Mouse (Mus musculus) forebrain, embryonic 12.5 days (tissue): ENCODE measurements around the gene Pbx4. TPM values are rescaled to one million over a fixed set of nuclear protein-coding genes. Genes with fewer than 3 reads are reported as not detected.

Experiments used
- ATAC-seq: fragments of 200-750 bp; cut with Nextera tagmentation; 2 replicates; pipeline ENCODE4 v1.8.0; 2017; ENCODE audit warnings: moderate TSS enrichment; ENCODE audit not compliant: low FRiP score
- H3K27ac ChIP-seq: fragments of 300-500 bp; sonication (generic); 2 replicates; pipeline ENCODE4 v1.5.1; 2016; ENCODE audit warnings: mild to moderate bottlenecking
- H3K27me3 ChIP-seq: fragments of 300-500 bp; sonication (generic); 2 replicates; pipeline ENCODE4 v1.6.1; 2016; ENCODE audit warnings: mild to moderate bottlenecking
- H3K36me3 ChIP-seq: fragments of 300-500 bp; sonication (generic); replicated peaks from 2 replicates; pipeline ENCODE4 v1.6.1; 2016; ENCODE audit warnings: mild to moderate bottlenecking
- H3K4me1 ChIP-seq: fragments of 300-500 bp; sonication (generic); 2 replicates; pipeline ENCODE4 v1.6.1; 2016
- H3K4me2 ChIP-seq: fragments of 300-500 bp; sonication (generic); 2 replicates; pipeline ENCODE4 v1.6.1; 2016; ENCODE audit warnings: mild to moderate bottlenecking, moderate library complexity
- H3K4me3 ChIP-seq: fragments of 300-500 bp; sonication (generic); replicated peaks from 2 replicates; pipeline ENCODE4 v1.5.1; 2016; ENCODE audit warnings: mild to moderate bottlenecking
- H3K9ac ChIP-seq: fragments of 300-500 bp; sonication (generic); 2 replicates; pipeline ENCODE4 v1.6.1; 2016; ENCODE audit warnings: mild to moderate bottlenecking
- H3K9me3 ChIP-seq: fragments of 300-500 bp; sonication (generic); 2 replicates; pipeline ENCODE4 v1.6.1; 2016
- WGBS: fragments of 180-500 bp; shearing (Covaris S2); methylation state at CpG from one replicate; pipeline ENCODE4 v1.1.7; 2016; 5-methylcytosine and 5-hydroxymethylcytosine counted together
- polyA plus RNA-seq: library from polyadenylated mRNA; unstranded; fragments of >200 nt; fragmentation: Nextera tagmentation; extraction: Ambion mirVana; gene quantifications from 2 replicates; pipeline ENCODE4 v1.2.1, GENCODE M21; 2016

The Pbx4 gene
- polyA plus RNA-seq, 1 experiment from 2014 or later: 54.0 TPM

DNA sequence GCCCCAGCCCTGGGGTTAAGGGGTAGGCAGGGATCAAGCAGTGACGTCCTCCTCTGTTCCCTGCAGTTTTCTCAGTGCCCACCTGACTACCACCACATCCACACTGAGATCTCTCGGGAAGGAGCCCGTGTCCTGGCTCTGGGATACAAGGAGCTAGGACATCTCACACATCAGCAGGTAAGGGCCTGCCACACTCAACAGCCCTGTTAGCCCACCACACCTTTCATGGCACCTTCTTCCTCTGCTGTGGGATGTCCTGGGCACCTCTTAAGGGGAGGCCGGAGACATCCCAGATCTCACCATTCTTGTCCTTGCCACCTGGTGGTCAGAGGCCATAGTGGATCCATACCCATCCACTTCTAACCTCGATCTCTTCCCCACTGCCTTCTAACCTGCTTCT is 32.3 kb upstream of the Pbx4 start:
- H3K27me3 ChIP-seq: no peaks in the 10 kb centered on the region
- H3K4me1 ChIP-seq: no peaks in the 10 kb centered on the region
- H3K36me3 ChIP-seq: peaks cover 96% of the 10 kb centered on the region
- no peaks in the 10 kb centered on the region for H3K9me3 ChIP-seq
- 86% methylated on average over 5 of the region's 5 CpGs for WGBS
- no peak overlapping the region for H3K4me2 ChIP-seq
- H3K27ac ChIP-seq: no peak overlapping the region
- H3K4me3 ChIP-seq: no peak overlapping the region
- no peak for ATAC-seq
- H3K9ac ChIP-seq: no peak overlapping the region

DNA sequence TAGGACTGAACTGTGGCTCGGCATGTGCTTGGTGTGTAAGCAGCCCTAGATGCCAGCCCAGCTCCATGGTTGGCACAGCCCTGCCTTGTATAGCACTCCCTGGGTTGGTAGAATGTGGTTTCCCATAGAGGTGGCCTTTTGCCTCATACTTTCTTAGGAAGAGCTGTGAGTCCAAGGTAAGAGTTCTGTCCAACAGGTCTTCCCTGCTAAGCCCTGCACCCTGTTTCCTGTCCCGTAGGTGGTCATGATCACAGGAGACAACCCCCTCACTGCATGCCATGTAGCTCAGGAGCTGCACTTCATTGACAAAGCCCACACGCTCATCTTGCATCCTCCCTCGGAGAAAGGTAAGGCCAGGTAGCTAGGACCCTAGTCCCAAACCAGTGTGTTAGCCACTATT is 30.5 kb upstream of the Pbx4 start:
- H3K4me2 ChIP-seq: no peak overlapping the region
- no peak overlapping the region for H3K4me3 ChIP-seq
- H3K27me3 ChIP-seq: no peaks in the 10 kb centered on the region
- ATAC-seq: no peak
- H3K27ac ChIP-seq: no peak overlapping the region
- no peaks in the 10 kb centered on the region for H3K4me1 ChIP-seq
- H3K9ac ChIP-seq: no peak overlapping the region
- H3K9me3 ChIP-seq: no peaks in the 10 kb centered on the region
- WGBS: 97% methylated on average over 4 of the region's 4 CpGs
- H3K36me3 ChIP-seq: peaks cover 96% of the 10 kb centered on the region

DNA sequence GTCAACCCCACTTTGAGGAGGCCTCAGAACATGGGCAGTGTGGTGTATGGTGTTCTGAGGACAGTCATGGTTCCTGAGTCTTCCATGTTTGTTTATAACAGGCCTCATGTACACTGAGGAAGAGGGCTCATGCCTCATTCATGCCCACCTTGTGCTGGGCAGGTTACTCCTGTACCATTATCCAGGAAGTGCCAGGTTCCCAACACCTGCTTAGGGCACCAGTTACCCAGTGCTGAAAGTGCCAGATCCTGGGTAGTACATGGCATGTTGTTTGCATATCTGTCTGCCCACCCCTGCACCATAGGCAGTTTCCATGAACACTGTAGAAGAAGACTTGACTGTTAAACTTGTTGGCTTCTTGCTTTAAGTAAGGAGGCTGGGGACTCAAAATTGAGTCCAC is 30.1 kb upstream of the Pbx4 start:
- H3K27me3 ChIP-seq: no peaks in the 10 kb centered on the region
- H3K4me2 ChIP-seq: no peak overlapping the region
- peaks cover 96% of the 10 kb centered on the region for H3K36me3 ChIP-seq
- no peak overlapping the region for H3K27ac ChIP-seq
- H3K4me3 ChIP-seq: no peak overlapping the region
- no peak overlapping the region for H3K9ac ChIP-seq
- no peaks in the 10 kb centered on the region for H3K4me1 ChIP-seq
- no peak for ATAC-seq
- H3K9me3 ChIP-seq: no peaks in the 10 kb centered on the region

DNA sequence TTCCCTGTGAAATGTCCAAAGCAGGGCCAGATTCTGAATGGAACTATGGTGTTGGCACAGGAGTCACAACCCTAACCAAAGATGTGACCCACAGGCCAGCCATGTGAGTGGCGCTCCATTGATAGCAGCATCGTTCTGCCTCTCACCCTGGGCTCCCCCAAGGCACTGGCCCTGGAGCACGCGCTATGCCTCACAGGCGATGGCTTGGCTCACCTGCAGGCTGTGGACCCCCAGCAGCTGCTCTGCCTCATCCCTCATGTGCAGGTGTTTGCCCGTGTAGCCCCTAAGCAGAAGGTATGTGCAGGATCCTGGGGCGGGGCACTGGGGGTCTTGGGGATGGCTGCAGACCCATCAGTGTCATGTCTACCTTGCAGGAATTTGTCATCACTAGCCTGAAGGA is 28.9 kb upstream of the Pbx4 start:
- Histone ChIP-seq H3K4me1 (peaks cover 3% of the 10 kb centered on the region), H3K4me2 (no peak overlapping the region), H3K9ac (no peak overlapping the region), H3K27ac (no peak overlapping the region), H3K9me3 (no peaks in the 10 kb centered on the region), H3K4me3 (no peak overlapping the region), H3K27me3 (no peaks in the 10 kb centered on the region), H3K36me3 (peaks cover 91% of the 10 kb centered on the region)
- WGBS: 94% methylated on average over 7 of the region's 7 CpGs
- no peak for ATAC-seq

DNA sequence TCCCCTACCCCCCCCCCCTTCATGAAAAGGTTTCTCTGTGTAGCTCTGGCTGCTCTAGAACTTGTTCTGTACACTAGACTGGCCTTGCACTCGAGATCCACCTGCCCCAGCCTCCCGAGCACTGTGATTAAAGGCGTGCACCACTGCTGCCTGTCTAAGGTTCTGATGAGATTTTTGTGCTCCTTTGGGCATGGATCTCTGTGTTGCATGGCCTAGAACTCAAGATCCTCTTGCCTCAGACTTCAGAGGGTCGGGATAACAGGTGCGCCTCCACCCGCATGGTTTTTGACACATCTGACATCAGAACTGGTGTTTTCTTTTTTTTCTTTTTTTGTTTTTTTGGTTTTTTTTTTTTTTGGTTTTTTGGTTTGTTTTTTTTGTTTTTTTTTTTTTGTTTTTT is 27.8 kb upstream of the Pbx4 start:
- no peak for ATAC-seq
- no peak overlapping the region for H3K9ac ChIP-seq
- no peak overlapping the region for H3K4me3 ChIP-seq
- peaks cover 79% of the 10 kb centered on the region for H3K36me3 ChIP-seq
- 93% methylated on average over 6 of the region's 6 CpGs for WGBS
- no peak overlapping the region for H3K4me2 ChIP-seq
- H3K27ac ChIP-seq: no peak overlapping the region
- H3K27me3 ChIP-seq: no peaks in the 10 kb centered on the region
- H3K9me3 ChIP-seq: no peaks in the 10 kb centered on the region
- H3K4me1 ChIP-seq: peaks cover 13% of the 10 kb centered on the region

DNA sequence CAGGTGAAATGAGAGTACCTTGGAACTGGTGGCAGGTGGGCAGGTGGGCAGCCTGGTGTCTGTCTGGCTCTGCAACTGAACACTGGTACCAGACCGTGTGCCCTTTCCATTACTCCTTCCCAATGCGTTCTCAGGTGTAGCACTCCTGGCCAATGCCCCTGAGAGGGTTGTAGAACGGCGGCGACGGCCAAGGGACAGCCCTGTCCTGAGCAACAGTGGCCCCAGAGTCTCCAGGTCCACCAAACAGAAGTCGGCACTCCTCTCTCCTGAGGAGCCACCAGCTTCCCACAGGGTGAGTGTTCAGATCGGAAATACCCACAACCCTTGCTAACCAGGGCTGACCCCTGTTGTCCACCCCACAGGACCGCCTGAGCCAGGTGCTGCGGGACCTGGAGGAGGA is 27.2 kb upstream of the Pbx4 start:
- ATAC-seq: no peak
- Histone ChIP-seq H3K4me2 (no peak overlapping the region), H3K27ac (no peak overlapping the region), H3K4me3 (no peak overlapping the region), H3K36me3 (peaks cover 74% of the 10 kb centered on the region), H3K9me3 (no peaks in the 10 kb centered on the region), H3K4me1 (peaks cover 15% of the 10 kb centered on the region), H3K27me3 (no peaks in the 10 kb centered on the region), H3K9ac (no peak overlapping the region)
- whole genome bisulfite sequencing: 96% methylated on average over 10 of the region's 10 CpGs

DNA sequence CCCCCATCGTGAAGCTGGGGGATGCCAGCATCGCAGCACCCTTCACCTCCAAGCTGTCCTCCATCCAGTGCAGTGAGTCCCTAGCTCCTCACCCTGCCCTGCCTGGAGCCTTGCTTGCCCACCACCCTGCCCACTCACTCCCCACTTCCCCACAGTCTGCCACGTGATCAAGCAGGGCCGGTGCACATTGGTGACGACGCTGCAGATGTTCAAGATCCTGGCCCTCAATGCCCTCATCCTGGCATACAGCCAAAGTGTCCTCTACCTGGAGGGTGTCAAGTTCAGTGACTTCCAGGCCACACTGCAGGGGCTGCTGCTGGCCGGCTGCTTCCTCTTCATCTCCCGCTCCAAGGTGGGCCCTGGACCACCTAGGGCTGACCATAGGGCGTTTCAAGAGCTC is 26.8 kb upstream of the Pbx4 start:
- no peak overlapping the region for H3K9ac ChIP-seq
- H3K9me3 ChIP-seq: no peaks in the 10 kb centered on the region
- peaks cover 70% of the 10 kb centered on the region for H3K36me3 ChIP-seq
- H3K27me3 ChIP-seq: no peaks in the 10 kb centered on the region
- 92% methylated on average over 9 of the region's 9 CpGs for WGBS
- H3K4me3 ChIP-seq: no peak overlapping the region
- H3K4me1 ChIP-seq: peaks cover 15% of the 10 kb centered on the region
- no peak overlapping the region for H3K4me2 ChIP-seq
- ATAC-seq: no peak
- no peak overlapping the region for H3K27ac ChIP-seq

DNA sequence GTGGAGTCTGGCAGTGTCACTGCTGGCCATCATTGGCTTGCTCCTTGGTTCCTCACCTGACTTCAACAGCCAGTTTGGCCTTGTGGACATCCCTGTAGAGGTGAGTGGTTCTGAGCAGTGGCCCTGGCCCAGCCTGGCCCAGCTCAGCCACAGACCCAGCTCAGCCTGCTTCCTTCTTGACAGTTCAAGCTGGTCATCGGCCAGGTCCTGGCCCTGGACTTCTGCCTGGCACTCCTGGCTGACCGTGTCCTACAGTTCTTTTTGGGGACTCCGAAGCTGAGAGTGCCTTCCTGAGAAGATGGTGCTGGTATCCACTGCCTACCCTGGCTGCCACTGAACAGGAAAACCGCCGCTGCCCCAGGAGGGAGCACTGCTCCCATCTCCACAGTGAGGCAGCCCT is 25.1 kb upstream of the Pbx4 start:
- no peaks in the 10 kb centered on the region for H3K27me3 ChIP-seq
- no peak overlapping the region for H3K4me2 ChIP-seq
- no peaks in the 10 kb centered on the region for H3K9me3 ChIP-seq
- 92% methylated on average over 5 of the region's 5 CpGs for WGBS
- no peak overlapping the region for H3K4me3 ChIP-seq
- H3K27ac ChIP-seq: no peak overlapping the region
- peaks cover 15% of the 10 kb centered on the region for H3K4me1 ChIP-seq
- H3K9ac ChIP-seq: no peak overlapping the region
- no peak for ATAC-seq
- peaks cover 55% of the 10 kb centered on the region for H3K36me3 ChIP-seq

DNA sequence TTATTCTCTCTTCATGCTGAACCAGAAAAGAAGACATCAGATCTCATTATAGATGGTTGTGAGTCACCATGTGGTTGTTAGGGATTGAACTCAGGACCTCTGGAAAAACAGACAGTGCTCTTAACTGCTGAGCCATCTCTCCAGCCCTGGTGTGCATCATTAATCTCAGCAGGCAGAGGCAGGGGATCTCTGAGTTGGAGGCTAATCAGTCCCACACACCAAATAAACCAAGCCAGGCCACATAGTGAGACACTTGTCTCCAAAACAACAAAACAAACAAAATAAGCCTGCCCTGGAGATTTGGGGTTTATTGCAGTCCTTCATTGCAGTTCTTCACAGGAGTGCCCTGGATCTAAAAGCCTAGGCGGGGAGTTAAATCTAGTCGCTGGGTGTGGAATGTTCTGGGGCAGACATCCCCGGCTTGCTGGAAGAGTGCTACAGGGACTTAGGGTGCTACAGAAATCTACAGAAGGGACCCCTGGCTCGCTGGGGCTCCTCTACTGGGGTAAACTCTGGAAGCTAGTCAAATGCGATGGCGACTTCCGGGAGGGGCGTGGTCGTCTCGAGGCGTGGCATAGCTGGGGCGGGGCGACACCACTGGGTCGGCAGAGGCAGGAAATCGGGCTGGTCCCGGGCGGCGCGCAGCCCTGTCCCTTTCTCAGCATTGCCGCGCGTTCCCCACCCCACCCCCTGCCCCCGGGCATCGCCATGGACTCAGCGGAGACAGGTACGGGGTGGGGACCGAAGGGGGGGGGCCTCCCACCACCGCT is 24.0 kb upstream of the Pbx4 start, which contains the start of gene Gmip:
Gene Gmip (plus strand): TSS at position 586 of the 770 bp plus-strand sequence.
- Histone ChIP-seq H3K27ac (peak within 1 kb of the TSS; percentile 50), H3K36me3 (peaks cover 44% of the 10 kb centered on the region), H3K4me3 (peak within 1 kb of the TSS; percentile 54), H3K27me3 (no peaks in the 10 kb centered on the region), H3K9ac (peak within 1 kb of the TSS; percentile 69), H3K4me2 (peak within 1 kb of the TSS; percentile 84), H3K4me1 (peaks cover 15% of the 10 kb centered on the region), H3K9me3 (no peaks in the 10 kb centered on the region)
- peak; percentile 78 for ATAC-seq
- WGBS: 7% methylated on average over 28 of the region's 28 CpGs

DNA sequence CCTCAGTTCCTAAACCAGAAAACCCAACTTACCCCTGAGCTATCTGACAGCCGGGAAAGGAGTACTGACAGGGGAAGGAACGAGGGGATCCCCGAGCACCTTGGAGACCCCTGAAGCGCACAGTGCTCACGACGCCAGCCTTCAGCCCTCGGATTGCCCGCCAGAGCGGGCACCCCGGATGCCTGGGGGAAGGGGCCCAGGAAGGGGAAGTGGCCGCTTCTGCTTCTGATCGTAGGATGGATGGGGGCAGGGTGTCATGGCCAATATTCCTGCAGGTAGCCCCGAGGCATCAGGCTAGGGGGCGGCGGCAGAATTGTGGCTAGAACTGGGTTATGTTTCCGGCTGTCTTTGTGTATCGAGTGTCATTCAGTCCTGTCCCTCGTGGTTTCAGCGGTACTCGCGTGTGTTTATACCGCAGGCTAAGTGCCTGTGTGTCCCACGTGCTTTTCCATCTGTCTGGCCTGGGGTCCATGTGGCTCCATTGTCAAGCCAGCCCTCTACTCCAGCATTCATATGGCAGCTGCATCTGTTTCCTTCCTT is 23.4 kb upstream of the Pbx4 start:
- peak; percentile 77 for ATAC-seq
- peak overlapping the region; percentile 54 for H3K4me3 ChIP-seq
- 4% methylated on average over 23 of the region's 23 CpGs for WGBS
- H3K36me3 ChIP-seq: peaks cover 44% of the 10 kb centered on the region
- H3K27me3 ChIP-seq: no peaks in the 10 kb centered on the region
- H3K27ac ChIP-seq: peak overlapping the region; percentile 50
- H3K4me1 ChIP-seq: peaks cover 15% of the 10 kb centered on the region
- no peaks in the 10 kb centered on the region for H3K9me3 ChIP-seq
- peak overlapping the region; percentile 84 for H3K4me2 ChIP-seq
- H3K9ac ChIP-seq: peak overlapping the region; percentile 69

DNA sequence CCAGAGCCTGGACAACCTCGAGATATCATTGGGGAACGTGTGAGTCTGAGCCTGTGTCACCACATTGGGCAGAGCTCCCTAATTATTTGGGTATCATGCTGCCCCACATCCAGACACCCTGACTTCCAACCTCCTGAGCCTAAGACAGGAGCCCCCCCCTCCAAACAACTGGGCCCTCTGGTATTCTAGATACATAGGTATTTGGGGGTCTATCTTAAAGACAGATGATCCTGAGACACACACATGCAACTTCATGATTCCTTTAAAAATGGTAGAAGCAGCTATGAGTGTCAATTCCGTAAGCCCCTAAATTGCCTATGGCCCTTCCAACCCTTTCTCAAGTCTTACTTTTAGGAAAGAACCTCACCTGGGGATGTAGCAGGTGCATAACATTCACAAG is 22.5 kb upstream of the Pbx4 start:
- Histone ChIP-seq H3K4me3 (0 out of 2 replicates have a peak overlapping the region, but pooled peaks have one; percentile 54), H3K4me2 (peak overlapping the region; percentile 84), H3K9me3 (no peaks in the 10 kb centered on the region), H3K27me3 (no peaks in the 10 kb centered on the region), H3K36me3 (peaks cover 46% of the 10 kb centered on the region), H3K9ac (no peak overlapping the region), H3K27ac (no peak overlapping the region), H3K4me1 (peaks cover 15% of the 10 kb centered on the region)
- no peak for ATAC-seq
- 71% methylated on average over 3 of the region's 3 CpGs for WGBS

DNA sequence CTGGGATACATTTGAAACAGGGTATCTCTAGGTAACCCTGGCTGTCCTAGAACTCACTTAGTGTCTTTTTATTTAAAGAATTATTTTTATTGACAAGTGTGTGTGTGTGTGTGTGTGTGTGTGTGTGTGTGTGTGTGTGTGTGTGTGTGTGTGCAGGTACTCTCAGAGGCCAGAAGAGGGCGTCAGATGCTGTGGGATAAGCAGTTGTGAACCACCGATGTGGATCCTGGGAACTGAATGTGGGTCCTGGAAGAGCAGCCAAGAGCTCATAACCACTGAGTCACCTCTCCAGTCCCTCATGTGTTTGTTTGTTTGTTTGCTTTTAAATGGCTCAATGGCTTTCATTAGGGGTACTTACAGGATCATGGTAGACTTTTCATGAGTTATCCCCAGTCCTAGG is 17.4 kb upstream of the Pbx4 start:
- Histone ChIP-seq H3K27ac (no peak overlapping the region), H3K4me2 (no peak overlapping the region), H3K27me3 (no peaks in the 10 kb centered on the region), H3K4me3 (no peak overlapping the region), H3K9ac (no peak overlapping the region), H3K9me3 (no peaks in the 10 kb centered on the region), H3K4me1 (no peaks in the 10 kb centered on the region; the same call in 1 of the 2 replicates), H3K36me3 (peaks cover 56% of the 10 kb centered on the region)
- WGBS: 94% methylated on average over 2 of the region's 2 CpGs
- no peak for ATAC-seq

DNA sequence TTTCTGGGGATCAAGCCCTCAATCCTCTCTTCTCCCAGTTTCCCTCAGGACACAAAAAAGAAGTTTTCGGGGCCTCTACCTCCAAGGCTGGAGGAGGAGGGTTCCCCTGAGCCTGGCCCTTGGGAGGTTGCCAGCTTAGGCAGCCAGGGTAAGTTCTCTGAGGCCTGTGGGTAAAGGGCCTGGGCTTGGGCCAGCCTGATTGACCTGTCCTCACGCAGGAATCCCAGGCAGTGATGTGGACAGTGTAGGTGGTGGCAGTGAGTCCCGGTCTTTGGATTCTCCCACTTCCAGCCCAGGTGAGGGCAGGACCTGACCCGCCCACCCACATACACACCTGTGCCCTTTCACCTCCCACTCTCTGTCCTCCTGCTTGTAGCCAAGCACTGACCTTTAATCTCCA is 16.9 kb upstream of the Pbx4 start:
- H3K27ac ChIP-seq: no peak overlapping the region
- H3K4me2 ChIP-seq: no peak overlapping the region
- H3K9ac ChIP-seq: no peak overlapping the region
- no peak overlapping the region for H3K4me3 ChIP-seq
- H3K36me3 ChIP-seq: peaks cover 61% of the 10 kb centered on the region
- H3K9me3 ChIP-seq: no peaks in the 10 kb centered on the region
- no peak for ATAC-seq
- 91% methylated on average over 4 of the region's 4 CpGs for WGBS
- no peaks in the 10 kb centered on the region for H3K4me1 ChIP-seq
- no peaks in the 10 kb centered on the region for H3K27me3 ChIP-seq
